Mouse (Mus musculus) neural tube, embryonic 14.5 days (tissue): ENCODE results near the gene Nectin4. TPM values are rescaled to one million over a fixed set of nuclear protein-coding genes. Genes with fewer than 3 reads are reported as not detected.

Experiments
- ATAC-seq: fragments of 200-750 bp; cut with Nextera tagmentation; 2 replicates; pipeline ENCODE4 v1.8.0; 2017; ENCODE audit warnings: low read depth, mild to moderate bottlenecking, moderate TSS enrichment, moderate library complexity
- H3K27ac ChIP-seq: fragments of 300-500 bp; sonication (generic); 2 replicates; pipeline ENCODE4 v1.5.1; 2014; ENCODE audit warnings: low read depth, mild to moderate bottlenecking, control low read depth, low read length, moderate library complexity, mixed read lengths
- H3K27me3 ChIP-seq: fragments of 300-500 bp; sonication (generic); 2 replicates; pipeline ENCODE4 v1.6.1; 2014; ENCODE audit warnings: low read length; ENCODE audit not compliant: control insufficient read depth, insufficient read depth
- H3K36me3 ChIP-seq: fragments of 300-500 bp; sonication (generic); 2 replicates; pipeline ENCODE4 v1.6.1; 2014; ENCODE audit warnings: low read length, mixed read lengths; ENCODE audit not compliant: control insufficient read depth, insufficient read depth
- H3K4me1 ChIP-seq: fragments of 300-500 bp; sonication (generic); 2 replicates; pipeline ENCODE4 v1.6.1; 2014; ENCODE audit warnings: low read length; ENCODE audit not compliant: control insufficient read depth, insufficient read depth
- H3K4me2 ChIP-seq: fragments of 300-500 bp; sonication (generic); 2 replicates; pipeline ENCODE4 v1.6.1; 2014; ENCODE audit warnings: mild to moderate bottlenecking, low read depth, low read length, control low read depth
- H3K4me3 ChIP-seq: fragments of 300-500 bp; sonication (generic); 2 replicates; pipeline ENCODE4 v1.5.1; 2014; ENCODE audit warnings: low read depth, low read length, control low read depth, mixed read lengths
- H3K9ac ChIP-seq: fragments of 300-500 bp; sonication (generic); replicated peaks from 2 replicates; pipeline ENCODE4 v1.6.1; 2014; ENCODE audit warnings: low read depth, mild to moderate bottlenecking, control low read depth, low read length, mixed read lengths
- H3K9me3 ChIP-seq: fragments of 300-500 bp; sonication (generic); 2 replicates; pipeline ENCODE4 v1.6.1; 2016; ENCODE audit warnings: low read length; ENCODE audit not compliant: control insufficient read depth
- WGBS: fragments of 180-500 bp; shearing (Covaris S2); extraction: QIAGEN DNeasy Blood & Tissue Kit; methylation state at CpG from one replicate; pipeline ENCODE4 v1.1.7; 2014; 5-methylcytosine and 5-hydroxymethylcytosine counted together
- polyA plus RNA-seq: library from polyadenylated mRNA; unstranded; fragments of >200 nt; fragmentation: Nextera tagmentation; extraction: Ambion mirVana; gene quantifications from 2 replicates; pipeline ENCODE4 v1.2.1, GENCODE M21; 2014

The Nectin4 gene
- polyA plus RNA-seq, 1 experiment from 2014 or later, result 2.2 TPM

GRCm38 (mm10) chr1:171348665-171349064 lies 21.2 kb upstream of the Nectin4 start:
- H3K4me1 ChIP-seq, result peaks cover 16% of the 10 kb centered on the region
- WGBS, result 98% methylated on average over 3 of the region's 3 CpGs
- H3K36me3 ChIP-seq, result no peaks in the 10 kb centered on the region
- no peak overlapping the region for H3K4me3 ChIP-seq
- H3K27me3 ChIP-seq, result no peaks in the 10 kb centered on the region
- no peak overlapping the region for H3K27ac ChIP-seq
- H3K9me3 ChIP-seq, result no peaks in the 10 kb centered on the region
- no peak for ATAC-seq
- no peak overlapping the region for H3K4me2 ChIP-seq
- no peak overlapping the region for H3K9ac ChIP-seq

- no peak for ATAC-seq
- Histone ChIP-seq H3K36me3 (no peaks in the 10 kb centered on the region), H3K4me2 (no peak overlapping the region), H3K9me3 (no peaks in the 10 kb centered on the region), H3K27me3 (no peaks in the 10 kb centered on the region), H3K4me1 (peaks cover 16% of the 10 kb centered on the region), H3K27ac (no peak overlapping the region), H3K9ac (no peak overlapping the region), H3K4me3 (no peak overlapping the region)
- 98% methylated on average over 2 of the region's 2 CpGs for WGBS
These were observed 20.7 kb upstream of the Nectin4 start for GRCm38 (mm10) chr1:171349210-171349609.

- ATAC-seq, result no peak
These were observed 14.0 kb upstream of the Nectin4 start for GRCm38 (mm10) chr1:171355812-171356340.

GRCm38 (mm10) chr1:171356814-171357213 lies 13.1 kb upstream of the Nectin4 start:
- peaks cover 7% of the 10 kb centered on the region for H3K4me1 ChIP-seq
- 92% methylated on average over 2 of the region's 2 CpGs for WGBS
- no peak overlapping the region for H3K4me2 ChIP-seq
- no peaks in the 10 kb centered on the region for H3K9me3 ChIP-seq
- peaks cover 7% of the 10 kb centered on the region; the same call in 1 of the 2 replicates for H3K36me3 ChIP-seq
- no peak overlapping the region for H3K27ac ChIP-seq
- H3K4me3 ChIP-seq, result no peak overlapping the region
- H3K9ac ChIP-seq, result no peak overlapping the region
- no peak for ATAC-seq
- H3K27me3 ChIP-seq, result no peaks in the 10 kb centered on the region

More at GRCm38 (mm10) chr1:171355812-171356340, 14.0 kb upstream of the Nectin4 start:
- whole genome bisulfite sequencing, result 79% methylated on average over 5 of the region's 5 CpGs
- no peak overlapping the region for H3K9ac ChIP-seq
- no peaks in the 10 kb centered on the region for H3K27me3 ChIP-seq
- no peak overlapping the region for H3K4me2 ChIP-seq
- no peak overlapping the region for H3K4me3 ChIP-seq
- peaks cover 7% of the 10 kb centered on the region for H3K4me1 ChIP-seq
- peaks cover 7% of the 10 kb centered on the region; the same call in 1 of the 2 replicates for H3K36me3 ChIP-seq
- H3K27ac ChIP-seq, result no peak overlapping the region
- H3K9me3 ChIP-seq, result no peaks in the 10 kb centered on the region

GRCm38 (mm10) chr1:171358421-171358820 lies 11.5 kb upstream of the Nectin4 start:
- ATAC-seq, result no peak
- Histone ChIP-seq H3K4me3 (no peak overlapping the region), H3K9ac (no peak overlapping the region), H3K9me3 (no peaks in the 10 kb centered on the region), H3K27ac (no peak overlapping the region), H3K27me3 (no peaks in the 10 kb centered on the region), H3K4me2 (no peak overlapping the region), H3K36me3 (peaks cover 7% of the 10 kb centered on the region; the same call in 1 of the 2 replicates), H3K4me1 (peaks cover 7% of the 10 kb centered on the region)
- WGBS, result 76% methylated on average over 4 of the region's 4 CpGs

- Histone ChIP-seq H3K9ac (peak overlapping the region; percentile 78), H3K4me3 (peak overlapping the region; percentile 60), H3K27ac (peak overlapping the region; percentile 86), H3K36me3 (peaks cover 7% of the 10 kb centered on the region; the same call in 1 of the 2 replicates), H3K4me1 (peaks cover 7% of the 10 kb centered on the region), H3K4me2 (peak overlapping the region; percentile 84), H3K9me3 (no peaks in the 10 kb centered on the region), H3K27me3 (no peaks in the 10 kb centered on the region)
- ATAC-seq, result no peak; the same call in 1 of the 2 replicates
- 4% methylated on average over 26 of the region's 26 CpGs for WGBS
These were observed 9.6 kb upstream of the Nectin4 start for GRCm38 (mm10) chr1:171360253-171360652.

- peaks cover 7% of the 10 kb centered on the region; the same call in 1 of the 2 replicates for H3K36me3 ChIP-seq
- H3K27me3 ChIP-seq, result no peaks in the 10 kb centered on the region
- H3K4me2 ChIP-seq, result peak within 1 kb of the TSS; percentile 84
- peaks cover 7% of the 10 kb centered on the region for H3K4me1 ChIP-seq
- peak within 1 kb of the TSS; percentile 60 for H3K4me3 ChIP-seq
- peak within 1 kb of the TSS; percentile 86 for H3K27ac ChIP-seq
- peak; percentile 96 for ATAC-seq
- no peaks in the 10 kb centered on the region for H3K9me3 ChIP-seq
- H3K9ac ChIP-seq, result peak within 1 kb of the TSS; percentile 78
- under 1% methylated on average over 21 of the region's 21 CpGs for WGBS
These were observed 9.2 kb upstream of the Nectin4 start, which contains the start of gene Klhdc9 for GRCm38 (mm10) chr1:171360656-171361055. Gene Klhdc9, minus strand, starts transcription at chr1:171360798.

GRCm38 (mm10) chr1:171361106-171362103 lies 8.5 kb upstream of the Nectin4 start:
- Histone ChIP-seq H3K36me3 (peaks cover 7% of the 10 kb centered on the region; the same call in 1 of the 2 replicates), H3K27me3 (no peaks in the 10 kb centered on the region), H3K9me3 (no peaks in the 10 kb centered on the region), H3K4me3 (peak overlapping the region; percentile 60), H3K27ac (peak overlapping the region; percentile 86), H3K9ac (peak overlapping the region; percentile 78), H3K4me1 (peaks cover 7% of the 10 kb centered on the region), H3K4me2 (peak overlapping the region; percentile 84)
- WGBS, result 34% methylated on average over 16 of the region's 16 CpGs
- peak; percentile 84 for ATAC-seq

- H3K9ac ChIP-seq, result no peak overlapping the region
- no peak overlapping the region for H3K27ac ChIP-seq
- no peaks in the 10 kb centered on the region for H3K27me3 ChIP-seq
- H3K36me3 ChIP-seq, result no peaks in the 10 kb centered on the region
- H3K4me1 ChIP-seq, result no peaks in the 10 kb centered on the region
- 68% methylated on average over 7 of the region's 7 CpGs for WGBS
- no peaks in the 10 kb centered on the region for H3K9me3 ChIP-seq
- H3K4me3 ChIP-seq, result no peak overlapping the region
- H3K4me2 ChIP-seq, result no peak overlapping the region
- no peak for ATAC-seq
These were observed 4.0 kb upstream of the Nectin4 start for GRCm38 (mm10) chr1:171365934-171366333.
